Mouse (Mus musculus): ENCODE measurements around the gene Fkbp5. TPM values are rescaled to one million over a fixed set of nuclear protein-coding genes. Genes with fewer than 3 reads are reported as not detected.

Gene Fkbp5
- polyA plus RNA-seq, 1 experiment from 2014 or later = 29.0 TPM

DNA sequence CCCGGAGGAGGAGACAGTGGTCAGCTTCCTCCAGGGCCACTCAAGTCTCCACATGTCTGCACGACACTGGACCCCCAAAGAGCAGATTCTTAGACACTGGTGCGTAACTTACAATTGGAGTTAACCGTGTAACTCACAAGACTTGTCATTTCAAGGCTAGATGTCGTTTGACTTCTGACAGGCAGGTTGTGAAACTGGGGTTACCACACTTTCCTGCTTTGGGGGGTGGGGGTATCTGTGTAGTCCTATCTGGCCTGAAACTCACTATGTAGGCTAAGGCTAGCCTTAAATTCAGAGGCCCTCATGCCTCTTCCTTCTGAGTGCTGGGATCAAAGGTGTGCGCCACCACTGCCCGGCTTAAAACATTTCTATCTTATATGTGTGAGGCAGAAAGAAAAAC is 15.2 kb upstream of the Fkbp5 start:
- no peaks in the 10 kb centered on the region for H3K36me3 ChIP-seq (replicated peaks; ENCODE audit: insufficient read depth, low read length)
- H3K27me3 ChIP-seq (ENCODE audit: insufficient read depth, low read length) = no peaks in the 10 kb centered on the region
- no peak overlapping the region for H3K4me3 ChIP-seq (ENCODE audit: low read depth, low read length)
- ATAC-seq (no peak), DNase-seq (no peak)
- no peak overlapping the region for H3K9ac ChIP-seq (replicated peaks)
- peak overlapping the region; percentile 30; the same call in 1 of the 2 replicates for H3K4me2 ChIP-seq (ENCODE audit: low read depth, low read length)
- peaks cover 8% of the 10 kb centered on the region for H3K4me1 ChIP-seq (ENCODE audit: insufficient read depth)
- H3K9me3 ChIP-seq (ENCODE audit: low read length) = no peaks in the 10 kb centered on the region
- H3K27ac ChIP-seq (ENCODE audit: low read depth) = no peak overlapping the region
- WGBS (ENCODE audit: insufficient replicate concordance) = 57% methylated on average over 7 of the region's 7 CpGs
- TF ChIP-seq CTCF (IDR thresholded peaks at IDR 0.05; ENCODE audit: low read depth) (no peak), EP300 (IDR thresholded peaks at IDR 0.05; ENCODE audit: low read depth) (no peak)

DNA sequence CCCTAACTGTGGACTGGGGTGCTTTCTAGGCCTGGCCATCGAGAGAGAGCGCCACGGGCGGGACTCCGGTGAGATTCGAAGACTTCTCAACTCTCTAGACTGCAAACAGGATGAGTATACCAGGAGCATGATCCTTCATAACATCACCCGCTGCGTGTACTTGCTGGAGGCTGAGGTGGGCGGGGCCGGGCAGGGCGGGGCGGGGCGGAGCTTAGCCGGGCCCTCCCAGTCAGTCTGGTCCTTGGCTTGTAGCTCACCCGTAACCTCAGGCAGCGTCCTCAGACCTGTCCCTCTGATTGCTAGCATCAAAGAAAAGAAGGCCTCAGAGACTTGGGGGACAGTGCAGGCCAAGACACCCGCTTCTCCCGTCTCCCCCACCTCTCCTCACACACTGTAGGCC is 14.6 kb upstream of the Fkbp5 start:
- Histone ChIP-seq H3K4me1 (ENCODE audit: insufficient read depth) (peaks cover 14% of the 10 kb centered on the region), H3K27me3 (ENCODE audit: insufficient read depth, low read length) (no peaks in the 10 kb centered on the region), H3K36me3 (replicated peaks; ENCODE audit: insufficient read depth, low read length) (no peaks in the 10 kb centered on the region), H3K4me3 (ENCODE audit: low read depth, low read length) (no peak overlapping the region), H3K9me3 (ENCODE audit: low read length) (no peaks in the 10 kb centered on the region), H3K9ac (replicated peaks) (no peak overlapping the region), H3K4me2 (ENCODE audit: low read depth, low read length) (peak overlapping the region; percentile 30), H3K27ac (ENCODE audit: low read depth) (no peak overlapping the region)
- peak; percentile 28; the same call in 1 of the 2 replicates for ATAC-seq
- TF ChIP-seq CTCF (IDR thresholded peaks at IDR 0.05; ENCODE audit: low read depth) = no peak
- no peak for TF ChIP-seq EP300 (IDR thresholded peaks at IDR 0.05; ENCODE audit: low read depth)
- WGBS (ENCODE audit: insufficient replicate concordance) = 24% methylated on average over 18 of the region's 18 CpGs
- peak; percentile 70 for DNase-seq

GRCm38 (mm10) chr17:28530506-28530905 is 13.2 kb upstream of the Fkbp5 start, which contains the start of gene Armc12:
Armc12 (plus strand) TSS chr17:28530806.
- Histone ChIP-seq H3K4me3 (ENCODE audit: low read depth, low read length) (no peak within 1 kb of the TSS), H3K9me3 (ENCODE audit: low read length) (no peaks in the 10 kb centered on the region), H3K27ac (ENCODE audit: low read depth) (no peak within 1 kb of the TSS), H3K9ac (replicated peaks) (no peak within 1 kb of the TSS), H3K36me3 (replicated peaks; ENCODE audit: insufficient read depth, low read length) (no peaks in the 10 kb centered on the region), H3K4me2 (ENCODE audit: low read depth, low read length) (no peak within 1 kb of the TSS), H3K27me3 (ENCODE audit: insufficient read depth, low read length) (no peaks in the 10 kb centered on the region), H3K4me1 (ENCODE audit: insufficient read depth) (peaks cover 14% of the 10 kb centered on the region)
- DNase-seq (no peak), ATAC-seq (no peak)
- TF ChIP-seq CTCF (IDR thresholded peaks at IDR 0.05; ENCODE audit: low read depth) (no peak), EP300 (IDR thresholded peaks at IDR 0.05; ENCODE audit: low read depth) (no peak)
- 74% methylated on average over 6 of the region's 6 CpGs for WGBS (ENCODE audit: insufficient replicate concordance)

DNA sequence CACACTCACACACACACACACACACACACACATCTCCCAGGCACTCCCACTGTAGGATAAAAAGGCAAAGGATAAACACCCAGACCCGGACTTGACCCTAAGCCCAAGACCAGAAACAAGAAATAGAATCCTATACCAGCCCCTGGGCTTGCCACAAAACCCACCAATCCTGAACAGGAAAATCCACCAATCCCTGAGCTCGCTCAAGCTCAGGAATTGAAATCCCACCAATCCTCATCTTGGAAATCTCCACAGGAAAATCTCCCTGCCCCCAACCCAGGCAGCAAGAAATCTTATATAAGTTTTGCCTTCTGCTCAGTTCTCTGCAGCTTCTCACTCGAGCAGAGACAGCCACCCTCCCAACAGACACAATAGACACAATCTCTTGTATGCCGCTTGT is 11.8 kb upstream of the Fkbp5 start:
- ATAC-seq (no peak), DNase-seq (no peak)
- H3K4me3 ChIP-seq (ENCODE audit: low read depth, low read length) = no peak overlapping the region
- WGBS (ENCODE audit: insufficient replicate concordance) = 59% methylated on average over 4 of the region's 4 CpGs
- no peaks in the 10 kb centered on the region for H3K36me3 ChIP-seq (replicated peaks; ENCODE audit: insufficient read depth, low read length)
- H3K4me1 ChIP-seq (ENCODE audit: insufficient read depth) = peaks cover 22% of the 10 kb centered on the region
- no peaks in the 10 kb centered on the region for H3K27me3 ChIP-seq (ENCODE audit: insufficient read depth, low read length)
- H3K4me2 ChIP-seq (ENCODE audit: low read depth, low read length) = no peak overlapping the region
- no peak overlapping the region for H3K27ac ChIP-seq (ENCODE audit: low read depth)
- TF ChIP-seq CTCF (IDR thresholded peaks at IDR 0.05; ENCODE audit: low read depth) (no peak), EP300 (IDR thresholded peaks at IDR 0.05; ENCODE audit: low read depth) (no peak)
- no peaks in the 10 kb centered on the region for H3K9me3 ChIP-seq (ENCODE audit: low read length)
- H3K9ac ChIP-seq (replicated peaks) = no peak overlapping the region

- Histone ChIP-seq H3K4me3 (ENCODE audit: low read depth, low read length) (0 out of 2 replicates have a peak overlapping the region, but pooled peaks have one; percentile 9), H3K9ac (replicated peaks) (peak overlapping the region; percentile 41; the same call in 1 of the 2 replicates), H3K36me3 (replicated peaks; ENCODE audit: insufficient read depth, low read length) (no peaks in the 10 kb centered on the region), H3K9me3 (ENCODE audit: low read length) (no peaks in the 10 kb centered on the region), H3K27ac (ENCODE audit: low read depth) (peak overlapping the region; percentile 18; the same call in 1 of the 2 replicates), H3K27me3 (ENCODE audit: insufficient read depth, low read length) (no peaks in the 10 kb centered on the region), H3K4me1 (ENCODE audit: insufficient read depth) (peaks cover 24% of the 10 kb centered on the region), H3K4me2 (ENCODE audit: low read depth, low read length) (peak overlapping the region; percentile 52)
- peak; percentile 88 for DNase-seq
- WGBS (ENCODE audit: insufficient replicate concordance) = under 1% methylated on average over 6 of the region's 6 CpGs
- ATAC-seq = peak; percentile 42
- TF ChIP-seq CTCF (IDR thresholded peaks at IDR 0.05; ENCODE audit: low read depth) = peak; percentile 98
- no peak for TF ChIP-seq EP300 (IDR thresholded peaks at IDR 0.05; ENCODE audit: low read depth)
Measured at GRCm38 (mm10) chr17:28528043-28528351, 10.7 kb upstream of the Fkbp5 start.

DNA sequence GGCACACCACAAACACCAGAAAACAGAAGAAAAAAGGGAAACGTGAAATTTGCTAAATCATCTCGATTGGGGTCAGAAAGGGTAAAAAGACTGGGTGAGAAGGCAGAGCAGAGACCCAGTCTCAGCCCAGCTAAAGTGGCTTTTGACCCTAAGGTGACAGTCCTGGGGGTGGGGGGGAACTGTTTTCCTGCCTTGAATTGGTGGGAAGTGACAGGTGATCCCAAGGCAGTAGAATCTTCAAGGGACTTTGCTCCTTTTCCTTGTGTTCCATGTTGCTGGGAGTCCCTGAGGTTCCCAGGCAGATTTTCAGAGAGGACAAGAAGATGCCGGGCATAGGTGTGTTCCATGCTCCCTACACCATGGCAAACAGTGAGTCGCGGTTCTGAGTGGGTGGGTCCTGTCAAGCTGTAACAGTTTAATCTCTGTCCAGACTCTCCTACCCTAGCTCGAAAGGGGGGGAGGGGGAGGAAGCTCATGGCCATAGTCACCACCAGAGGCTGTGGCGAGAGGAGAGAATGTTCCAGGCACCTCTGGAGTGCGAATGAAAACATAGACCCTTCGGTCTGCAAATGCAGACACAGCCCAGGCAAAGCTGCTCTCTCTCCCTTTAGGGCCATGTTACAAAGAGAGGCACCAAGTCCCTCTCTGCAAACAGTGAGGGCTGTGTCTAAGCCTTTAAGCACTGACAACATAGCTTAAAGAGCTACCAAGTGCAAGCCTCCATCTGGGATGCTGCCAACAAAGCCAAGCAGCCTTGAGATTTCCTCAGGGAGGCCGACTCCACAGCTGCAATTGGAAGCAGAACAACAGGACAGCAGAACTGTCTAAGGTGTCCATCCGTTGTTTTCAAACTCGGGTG is 10.1 kb upstream of the Fkbp5 start:
- peak; percentile 30 for DNase-seq
- H3K27ac ChIP-seq (ENCODE audit: low read depth) = peak overlapping the region; percentile 18; the same call in 1 of the 2 replicates
- H3K4me3 ChIP-seq (ENCODE audit: low read depth, low read length) = 0 out of 2 replicates have a peak overlapping the region, but pooled peaks have one; percentile 9
- H3K9ac ChIP-seq (replicated peaks) = peak overlapping the region; percentile 41; the same call in 1 of the 2 replicates
- 23% methylated on average over 12 of the region's 12 CpGs for WGBS (ENCODE audit: insufficient replicate concordance)
- H3K9me3 ChIP-seq (ENCODE audit: low read length) = no peaks in the 10 kb centered on the region
- TF ChIP-seq EP300 (IDR thresholded peaks at IDR 0.05; ENCODE audit: low read depth) = no peak
- no peaks in the 10 kb centered on the region for H3K36me3 ChIP-seq (replicated peaks; ENCODE audit: insufficient read depth, low read length)
- peak overlapping the region; percentile 52 for H3K4me2 ChIP-seq (ENCODE audit: low read depth, low read length)
- H3K4me1 ChIP-seq (ENCODE audit: insufficient read depth) = peaks cover 28% of the 10 kb centered on the region
- no peaks in the 10 kb centered on the region for H3K27me3 ChIP-seq (ENCODE audit: insufficient read depth, low read length)
- no peak for ATAC-seq
